Mouse (Mus musculus): ENCODE data around the gene Fut9. TPM values are rescaled to one million over a fixed set of nuclear protein-coding genes. Genes with fewer than 3 reads are reported as not detected.

The Fut9 gene
- polyA plus RNA-seq, 1 experiment from 2014 or later: 0.69 TPM

- H3K27me3 ChIP-seq: no peaks in the 10 kb centered on the region
- H3K4me1 ChIP-seq: no peaks in the 10 kb centered on the region
- H3K36me3 ChIP-seq: no peaks in the 10 kb centered on the region
- no peak for ATAC-seq (ENCODE audit: borderline replicate concordance, extremely low read depth, low FRiP score, low TSS enrichment)
- 70% methylated on average over 4 of the region's 4 CpGs for WGBS
- H3K4me3 ChIP-seq: no peak overlapping the region
- H3K27ac ChIP-seq: no peak overlapping the region
- no peak overlapping the region for H3K9ac ChIP-seq
- H3K4me2 ChIP-seq: no peak overlapping the region
- H3K9me3 ChIP-seq: no peaks in the 10 kb centered on the region
These were observed 158.1 kb downstream of the Fut9 start for GRCm38 (mm10) chr4:25641993-25642392.

- no peak overlapping the region for H3K4me2 ChIP-seq
- H3K9ac ChIP-seq: no peak overlapping the region
- ATAC-seq (ENCODE audit: borderline replicate concordance, extremely low read depth, low FRiP score, low TSS enrichment): no peak
- no peaks in the 10 kb centered on the region for H3K27me3 ChIP-seq
- no peaks in the 10 kb centered on the region for H3K9me3 ChIP-seq
- H3K36me3 ChIP-seq: no peaks in the 10 kb centered on the region
- no peak overlapping the region for H3K27ac ChIP-seq
- 74% methylated on average over 2 of the region's 2 CpGs for WGBS
- H3K4me3 ChIP-seq: no peak overlapping the region
- no peaks in the 10 kb centered on the region for H3K4me1 ChIP-seq
These were observed 166.8 kb downstream of the Fut9 start for GRCm38 (mm10) chr4:25633262-25633661.

GRCm38 (mm10) chr4:25628113-25628512 lies 171.9 kb downstream of the Fut9 start:
- Histone ChIP-seq H3K27me3 (no peaks in the 10 kb centered on the region), H3K4me3 (no peak overlapping the region), H3K4me1 (no peaks in the 10 kb centered on the region), H3K27ac (no peak overlapping the region), H3K9ac (no peak overlapping the region), H3K4me2 (no peak overlapping the region), H3K36me3 (no peaks in the 10 kb centered on the region), H3K9me3 (no peaks in the 10 kb centered on the region)
- 58% methylated on average over 5 of the region's 5 CpGs for WGBS
- ATAC-seq (ENCODE audit: borderline replicate concordance, extremely low read depth, low FRiP score, low TSS enrichment): no peak

- no peaks in the 10 kb centered on the region for H3K4me1 ChIP-seq
- no peaks in the 10 kb centered on the region for H3K9me3 ChIP-seq
- no peak overlapping the region for H3K4me3 ChIP-seq
- H3K27me3 ChIP-seq: no peaks in the 10 kb centered on the region
- H3K27ac ChIP-seq: no peak overlapping the region
- no peak overlapping the region for H3K9ac ChIP-seq
- no peak for ATAC-seq (ENCODE audit: borderline replicate concordance, extremely low read depth, low FRiP score, low TSS enrichment)
- no peaks in the 10 kb centered on the region for H3K36me3 ChIP-seq
- WGBS: 95% methylated on average over 9 of the region's 9 CpGs
- no peak overlapping the region for H3K4me2 ChIP-seq
These were observed 172.6 kb downstream of the Fut9 start for GRCm38 (mm10) chr4:25627467-25627866.

GRCm38 (mm10) chr4:25627039-25627438 lies 173.0 kb downstream of the Fut9 start:
- no peaks in the 10 kb centered on the region for H3K4me1 ChIP-seq
- H3K27me3 ChIP-seq: no peaks in the 10 kb centered on the region
- no peak overlapping the region for H3K4me3 ChIP-seq
- no peak for ATAC-seq (ENCODE audit: borderline replicate concordance, extremely low read depth, low FRiP score, low TSS enrichment)
- H3K9ac ChIP-seq: no peak overlapping the region
- 34% methylated on average over 1 of the region's 1 CpGs for WGBS
- H3K27ac ChIP-seq: no peak overlapping the region
- H3K9me3 ChIP-seq: no peaks in the 10 kb centered on the region
- no peak overlapping the region for H3K4me2 ChIP-seq
- no peaks in the 10 kb centered on the region for H3K36me3 ChIP-seq

GRCm38 (mm10) chr4:25623176-25623575 lies 176.9 kb downstream of the Fut9 start:
- Histone ChIP-seq H3K9me3 (no peaks in the 10 kb centered on the region), H3K36me3 (no peaks in the 10 kb centered on the region)

GRCm38 (mm10) chr4:25617301-25617700 lies 182.7 kb downstream of the Fut9 start:
- no peaks in the 10 kb centered on the region for H3K36me3 ChIP-seq
- H3K9ac ChIP-seq: no peak overlapping the region
- ATAC-seq (ENCODE audit: borderline replicate concordance, extremely low read depth, low FRiP score, low TSS enrichment): no peak
- H3K27me3 ChIP-seq: no peaks in the 10 kb centered on the region
- H3K4me1 ChIP-seq: no peaks in the 10 kb centered on the region
- WGBS: 78% methylated on average over 4 of the region's 4 CpGs
- no peak overlapping the region for H3K4me3 ChIP-seq
- H3K27ac ChIP-seq: no peak overlapping the region
- H3K9me3 ChIP-seq: no peaks in the 10 kb centered on the region
- H3K4me2 ChIP-seq: no peak overlapping the region

More at GRCm38 (mm10) chr4:25623176-25623575, 176.9 kb downstream of the Fut9 start:
- Histone ChIP-seq H3K27me3 (no peaks in the 10 kb centered on the region), H3K9ac (no peak overlapping the region), H3K4me3 (no peak overlapping the region), H3K27ac (no peak overlapping the region), H3K4me2 (no peak overlapping the region), H3K4me1 (no peaks in the 10 kb centered on the region)
- no peak for ATAC-seq (ENCODE audit: borderline replicate concordance, extremely low read depth, low FRiP score, low TSS enrichment)
- 91% methylated on average over 2 of the region's 2 CpGs for WGBS

- 74% methylated on average over 5 of the region's 5 CpGs for WGBS
- H3K4me1 ChIP-seq: no peaks in the 10 kb centered on the region
These were observed 186.6 kb downstream of the Fut9 start for GRCm38 (mm10) chr4:25613426-25613825.

GRCm38 (mm10) chr4:25610481-25610880 lies 189.6 kb downstream of the Fut9 start:
- H3K4me1 ChIP-seq: no peaks in the 10 kb centered on the region
- H3K27me3 ChIP-seq: no peaks in the 10 kb centered on the region
- no peak overlapping the region for H3K4me2 ChIP-seq
- H3K9me3 ChIP-seq: no peaks in the 10 kb centered on the region
- no peak for ATAC-seq (ENCODE audit: borderline replicate concordance, extremely low read depth, low FRiP score, low TSS enrichment)
- H3K27ac ChIP-seq: no peak overlapping the region
- no peak overlapping the region for H3K4me3 ChIP-seq
- H3K9ac ChIP-seq: no peak overlapping the region
- 68% methylated on average over 2 of the region's 2 CpGs for WGBS
- no peaks in the 10 kb centered on the region for H3K36me3 ChIP-seq

More at GRCm38 (mm10) chr4:25613426-25613825, 186.6 kb downstream of the Fut9 start:
- no peak overlapping the region for H3K4me3 ChIP-seq
- no peak overlapping the region for H3K27ac ChIP-seq
- no peaks in the 10 kb centered on the region for H3K9me3 ChIP-seq
- no peaks in the 10 kb centered on the region for H3K36me3 ChIP-seq
- H3K4me2 ChIP-seq: no peak overlapping the region
- no peak for ATAC-seq (ENCODE audit: borderline replicate concordance, extremely low read depth, low FRiP score, low TSS enrichment)
- H3K27me3 ChIP-seq: no peaks in the 10 kb centered on the region
- H3K9ac ChIP-seq: no peak overlapping the region

- Histone ChIP-seq H3K4me3 (no peak overlapping the region), H3K4me1 (no peaks in the 10 kb centered on the region), H3K27me3 (no peaks in the 10 kb centered on the region), H3K9ac (no peak overlapping the region), H3K4me2 (no peak overlapping the region), H3K27ac (no peak overlapping the region), H3K36me3 (no peaks in the 10 kb centered on the region), H3K9me3 (no peaks in the 10 kb centered on the region)
- no peak for ATAC-seq (ENCODE audit: borderline replicate concordance, extremely low read depth, low FRiP score, low TSS enrichment)
- 59% methylated on average over 4 of the region's 4 CpGs for WGBS
These were observed 206.8 kb downstream of the Fut9 start for GRCm38 (mm10) chr4:25593218-25593617.
